Mouse (Mus musculus) brain, embryonic 14.5 days (tissue): Measurements from ENCODE around the gene H2afv.

ENCODE experiments used
- CTCF ChIP-seq: fragments of 200-500 bp; IDR thresholded peaks from 2 replicates; pipeline ENCODE4 v1.5.1; 2012; ENCODE audit warnings: inconsistent platforms, mild to moderate bottlenecking, moderate library complexity, borderline replicate concordance; ENCODE audit not compliant: insufficient read depth, insufficient read length; ENCODE audit errors: extremely low read depth
- POLR2A ChIP-seq: fragments of 200-500 bp; IDR thresholded peaks from 2 replicates; pipeline ENCODE4 v1.6.1; 2012; ENCODE audit warnings: mild to moderate bottlenecking, inconsistent platforms, borderline replicate concordance; ENCODE audit not compliant: poor library complexity, insufficient read depth, insufficient read length, severe bottlenecking; ENCODE audit errors: extremely low read depth

DNA sequence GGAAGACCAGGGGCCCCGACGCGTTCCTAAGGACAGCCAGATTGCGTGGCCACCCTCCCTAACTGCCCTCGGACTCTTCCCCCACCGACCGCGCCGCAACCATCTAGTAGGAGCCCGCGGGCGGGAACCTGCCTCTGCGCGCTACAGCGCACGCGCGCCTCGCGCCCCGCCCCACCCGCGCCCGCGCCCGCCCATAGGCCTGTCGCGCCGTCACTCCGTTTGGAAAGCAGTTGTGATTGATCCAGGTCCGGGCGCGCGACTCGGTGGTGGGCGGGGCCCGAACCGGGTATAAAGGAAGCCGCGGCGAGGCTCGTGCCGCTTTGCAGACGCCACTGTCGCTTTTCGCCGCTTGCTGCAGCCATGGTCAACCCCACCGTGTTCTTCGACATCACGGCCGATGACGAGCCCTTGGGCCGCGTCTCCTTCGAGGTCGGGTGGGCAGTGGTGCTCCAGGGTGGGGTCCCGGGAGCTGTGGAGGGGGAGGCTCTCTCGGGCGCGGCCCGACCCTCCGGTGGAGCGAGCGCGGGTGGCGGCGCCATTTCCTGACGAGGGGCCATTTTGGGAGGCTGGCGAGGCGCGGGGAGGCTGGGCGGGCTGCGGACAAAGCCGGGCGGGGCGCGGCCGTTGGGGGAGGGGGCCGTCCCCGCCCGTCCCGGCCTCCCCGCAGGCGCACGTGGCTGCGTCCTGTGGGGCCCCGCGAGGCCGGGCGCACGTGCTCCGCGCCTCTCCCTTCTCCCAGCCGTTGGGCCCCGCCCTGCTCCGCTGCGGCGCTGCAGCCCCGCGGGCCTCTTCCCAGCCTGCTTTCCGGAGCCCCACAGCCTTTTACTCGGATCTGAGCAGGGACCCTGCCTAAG, 28.5 kb downstream of the H2afv start:
- TF ChIP-seq CTCF (no peak), POLR2A (peak; percentile 66)
